Mouse (Mus musculus) cerebral cortex, adult 2 months (tissue): Measurements from ENCODE around the gene Minar1.

Experiments
- whole genome bisulfite sequencing: fragments of 180-500 bp; shearing (Covaris S2); methylation state at CpG from one replicate; pipeline ENCODE4 v1.1.7; 2018; 5-methylcytosine and 5-hydroxymethylcytosine counted together

The Minar1 gene

DNA sequence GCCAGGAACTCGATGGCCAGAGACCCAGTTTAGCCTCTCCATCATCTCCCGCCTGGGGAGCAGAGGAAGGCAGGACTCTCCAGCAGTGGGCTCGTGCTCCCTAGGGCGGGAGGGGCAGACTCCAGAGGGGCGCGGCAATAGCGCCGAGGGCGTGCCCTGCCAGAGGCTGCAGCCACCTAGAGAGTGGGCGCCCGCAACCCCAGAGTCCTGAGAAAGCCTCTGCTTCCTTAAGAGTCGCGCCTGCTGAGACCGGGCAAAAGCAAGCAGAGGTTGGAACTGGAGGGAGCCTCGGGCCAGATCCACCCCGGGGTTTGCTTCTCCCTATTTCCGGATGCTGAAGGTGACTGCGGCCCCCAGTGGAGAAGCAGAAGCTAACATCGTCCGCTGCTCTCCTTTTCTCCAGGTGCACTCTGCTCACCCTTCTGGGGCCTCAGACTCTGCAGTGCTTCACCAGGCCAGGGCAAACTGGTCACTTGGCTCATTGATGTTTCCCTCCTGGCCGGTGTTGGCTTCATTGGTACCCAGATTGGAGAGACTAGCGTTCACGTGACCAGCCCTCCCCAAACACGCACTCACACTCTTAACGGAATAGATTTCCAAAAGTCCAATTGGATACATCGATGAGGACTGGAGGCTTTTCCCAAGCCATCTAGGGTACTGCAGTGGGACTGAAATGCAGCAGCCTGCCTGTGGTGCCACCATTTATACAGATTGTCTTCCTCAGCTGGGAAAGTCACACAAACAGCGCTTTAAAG lies at the start of gene Minar1:
Gene Minar1, minus strand, starts transcription at position 120 of the 755 bp plus-strand sequence.
- under 1% methylated on average over 27 of the region's 27 CpGs for WGBS

DNA sequence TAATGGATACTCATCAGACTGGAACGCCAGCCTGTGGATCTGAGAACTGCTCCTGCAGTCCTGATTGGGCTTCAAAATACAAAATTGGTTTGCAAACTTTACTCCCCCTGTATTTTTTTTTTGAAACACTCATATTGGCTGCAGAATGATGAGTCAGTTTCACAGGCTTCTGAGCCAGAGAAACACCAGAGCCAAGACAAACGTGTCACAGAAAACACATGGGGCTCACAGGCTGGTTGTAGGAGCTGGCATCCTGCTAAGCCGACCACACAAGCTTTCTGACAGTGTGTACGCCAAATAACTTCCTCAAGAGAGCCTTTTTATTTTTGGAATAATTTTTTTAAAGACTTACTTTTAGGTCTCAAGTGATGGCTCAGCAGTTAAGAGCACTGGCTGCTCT lies 47.0 kb upstream of the Minar1 start:
- 29% methylated on average over 4 of the region's 4 CpGs for WGBS

DNA sequence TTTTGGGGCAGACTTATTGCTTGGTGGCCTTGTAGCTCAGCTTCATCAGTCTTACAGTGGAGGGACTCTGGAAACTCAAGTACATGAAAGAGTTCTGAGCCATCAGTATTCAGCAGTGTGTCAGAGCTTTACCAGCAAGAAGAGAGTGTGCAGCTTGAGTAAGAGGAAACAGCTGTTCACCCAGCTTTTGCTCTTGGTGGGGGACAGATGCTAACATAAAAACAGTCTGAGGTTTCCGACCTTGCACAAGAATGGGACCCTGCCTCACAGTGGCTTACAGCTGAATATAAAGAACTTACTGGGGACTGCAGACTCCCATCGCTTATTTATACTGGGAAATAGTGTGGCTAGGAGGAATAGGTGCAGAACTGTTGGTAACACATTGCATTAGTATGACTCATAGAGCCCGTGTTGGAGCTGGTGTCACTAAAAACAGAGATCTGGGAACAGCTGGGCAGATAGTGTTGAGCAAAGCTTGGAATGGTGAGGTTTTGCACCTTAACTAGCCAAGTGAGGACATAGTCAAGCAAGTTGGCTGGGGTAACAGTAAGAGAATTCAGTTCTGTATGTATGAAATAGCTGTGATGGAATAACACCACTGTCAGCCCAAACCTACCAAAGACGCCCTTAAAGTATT lies 44.5 kb upstream of the Minar1 start:
- WGBS = 54% methylated on average over 4 of the region's 4 CpGs

DNA sequence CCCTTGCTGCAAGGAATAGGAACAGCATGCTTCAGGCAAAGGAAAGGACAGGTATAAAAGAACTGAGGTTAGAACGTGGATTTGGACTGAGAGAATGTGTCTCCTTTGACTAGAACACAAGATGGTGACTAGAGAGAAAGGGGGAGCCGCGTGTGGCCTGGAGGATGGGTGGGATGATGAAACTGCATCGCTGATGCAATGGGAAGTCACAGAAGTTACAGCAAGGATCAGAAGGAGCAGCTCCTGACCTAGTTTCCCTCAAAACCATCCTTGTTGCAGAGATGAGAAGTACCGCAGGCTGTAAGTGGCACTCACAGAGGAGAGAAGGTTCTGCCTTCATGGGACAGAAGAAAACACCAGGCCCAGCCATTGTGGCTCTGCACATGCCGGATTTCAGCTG lies 28.0 kb upstream of the Minar1 start:
- WGBS = 81% methylated on average over 6 of the region's 6 CpGs

DNA sequence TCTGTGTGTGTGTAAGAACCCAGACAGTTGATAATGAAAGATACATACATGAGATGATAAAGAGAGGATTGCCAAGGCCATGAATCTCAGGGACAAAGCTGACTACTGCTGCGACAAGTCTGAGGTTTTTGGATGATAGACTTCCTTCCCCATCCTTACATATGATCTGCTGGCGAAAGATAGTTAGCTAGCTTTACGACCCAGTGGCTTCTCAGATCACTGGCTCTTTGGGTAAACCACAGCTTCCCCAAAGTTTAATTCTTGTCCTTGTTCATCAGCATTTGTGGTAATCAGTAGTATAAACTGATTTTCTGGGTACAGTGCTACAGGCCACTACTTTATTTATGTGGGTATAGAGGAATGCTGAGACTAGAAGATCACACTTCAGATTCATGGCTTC lies 14.5 kb upstream of the Minar1 start:
- WGBS = 85% methylated on average over 3 of the region's 3 CpGs

DNA sequence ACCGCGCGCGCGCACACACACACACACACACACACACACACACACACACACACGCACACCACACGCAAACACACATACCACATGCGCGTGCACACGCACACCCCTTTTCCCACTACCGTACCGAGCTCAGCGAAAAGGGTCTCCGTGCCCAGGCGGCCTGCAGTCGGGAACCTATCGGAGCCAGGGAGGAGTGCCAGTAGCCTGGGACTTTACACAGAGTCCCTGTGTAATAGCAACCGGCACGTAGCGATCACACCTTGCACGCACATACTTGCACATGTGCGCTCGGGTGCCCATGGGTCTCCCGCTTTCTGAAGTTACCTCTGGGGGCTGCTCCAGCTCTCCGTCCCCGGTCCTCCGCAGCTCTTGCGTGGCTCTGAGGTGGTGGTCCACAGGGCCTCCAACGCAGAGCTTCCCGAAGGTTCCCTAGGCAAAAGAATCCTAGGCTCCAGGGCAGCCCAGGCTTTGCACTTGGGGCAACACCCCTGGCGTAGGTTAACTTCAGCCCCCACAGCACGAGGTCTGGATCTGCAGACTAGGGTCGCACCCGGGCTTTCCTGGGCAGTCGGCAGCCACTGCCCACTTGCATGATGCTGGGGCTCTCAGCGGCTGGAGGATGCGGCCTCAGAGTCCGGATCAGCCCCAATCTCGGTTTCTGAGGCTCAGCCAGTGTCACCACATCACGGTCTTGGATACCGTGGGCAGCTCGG lies 474 bp downstream of the Minar1 start:
- 1% methylated on average over 42 of the region's 42 CpGs for WGBS

DNA sequence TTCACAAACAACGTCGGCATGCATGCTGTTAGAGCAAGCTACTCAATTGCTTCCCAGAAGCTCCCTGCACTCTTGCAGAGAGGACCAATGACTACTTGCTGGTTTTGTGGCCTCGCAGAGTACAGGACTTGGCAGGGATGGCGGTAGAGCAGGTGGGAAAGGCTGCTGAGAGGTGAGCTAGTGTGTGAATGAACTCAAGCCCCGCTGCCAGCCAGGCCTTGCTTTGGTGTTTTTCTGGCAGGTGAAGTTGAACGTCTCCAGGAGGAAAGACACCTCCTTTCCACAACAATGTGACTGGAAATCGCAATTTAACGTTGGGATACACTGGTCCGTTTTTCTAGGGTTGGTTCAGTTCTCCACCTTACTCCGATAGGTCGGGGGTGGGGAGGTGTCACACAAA lies 1.2 kb downstream of the Minar1 start:
- 17% methylated on average over 11 of the region's 11 CpGs for WGBS

DNA sequence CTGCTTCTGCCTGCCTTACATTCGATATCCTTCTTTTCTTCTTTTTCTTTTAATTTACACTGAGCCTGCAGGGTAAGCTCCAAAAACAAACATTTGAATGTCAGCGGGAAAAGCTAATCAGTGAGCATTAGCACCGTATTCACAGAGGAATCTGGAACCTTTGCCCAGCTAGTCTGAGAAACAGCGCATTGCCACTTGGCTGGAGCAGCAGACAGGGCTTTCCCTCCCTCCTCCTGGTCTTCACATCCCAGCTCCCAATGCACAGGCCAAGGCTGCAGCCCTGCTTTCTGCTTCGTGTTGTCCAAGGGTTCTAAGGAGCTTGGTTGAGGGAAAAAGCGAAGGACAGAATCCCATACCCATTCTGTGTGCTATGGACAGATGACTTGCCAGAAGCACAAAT lies 2.6 kb downstream of the Minar1 start:
- WGBS = 42% methylated on average over 6 of the region's 6 CpGs

DNA sequence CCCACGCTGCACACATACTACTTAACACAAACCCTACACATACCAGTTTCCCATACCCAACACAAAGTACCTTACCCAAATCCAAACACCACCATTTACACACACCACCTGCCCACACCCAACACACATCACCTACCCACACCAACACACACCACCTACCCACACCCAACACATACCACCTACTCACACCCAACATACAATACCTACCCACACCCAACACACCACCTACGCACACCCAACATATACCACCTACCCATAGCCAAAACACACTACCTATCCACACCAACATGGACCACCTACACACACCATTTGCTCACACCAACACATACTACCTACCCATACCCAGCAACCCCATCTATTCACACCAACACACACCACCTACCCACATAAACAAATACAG lies 6.0 kb downstream of the Minar1 start:
- 92% methylated on average over 2 of the region's 2 CpGs for WGBS

DNA sequence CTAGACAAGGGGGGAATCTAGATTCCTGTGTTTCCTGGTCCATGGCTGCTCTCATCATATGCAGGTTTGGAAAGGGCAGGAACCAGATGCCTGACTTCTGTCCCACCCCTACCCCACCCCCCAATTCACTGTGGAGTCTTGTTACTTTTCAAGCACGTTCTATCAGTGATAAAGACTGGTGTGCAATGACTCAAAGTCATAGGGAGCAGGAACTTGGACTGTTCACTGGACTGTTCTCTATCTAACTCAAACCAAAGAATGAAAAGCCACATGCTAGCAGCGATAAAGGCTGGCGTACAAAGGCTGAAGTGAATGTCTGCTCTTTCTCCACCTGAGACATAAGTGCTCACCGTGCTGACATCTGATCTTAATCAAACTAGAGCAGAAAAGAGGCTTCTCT lies 12.3 kb downstream of the Minar1 start:
- 81% methylated on average over 4 of the region's 4 CpGs for WGBS

DNA sequence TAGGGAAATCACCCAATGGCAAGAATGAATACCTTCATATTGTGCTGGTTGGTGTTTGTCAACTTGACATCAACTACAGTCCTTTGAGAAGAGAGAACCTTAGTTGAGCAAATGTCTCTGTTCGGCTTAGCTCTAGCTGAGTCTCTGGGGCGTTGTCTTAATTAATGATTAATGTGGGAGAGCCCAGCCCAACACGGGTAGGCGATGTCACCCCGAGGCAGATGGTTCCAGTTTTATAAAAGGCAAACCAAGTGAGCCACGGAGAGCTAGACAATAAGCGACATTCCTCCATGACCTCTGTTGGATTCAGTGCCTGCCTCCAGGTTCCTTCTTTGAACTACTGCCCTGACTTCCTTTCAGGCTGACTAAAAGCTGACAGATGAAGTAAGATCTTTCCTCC lies 15.6 kb downstream of the Minar1 start:
- WGBS = 89% methylated on average over 7 of the region's 7 CpGs

DNA sequence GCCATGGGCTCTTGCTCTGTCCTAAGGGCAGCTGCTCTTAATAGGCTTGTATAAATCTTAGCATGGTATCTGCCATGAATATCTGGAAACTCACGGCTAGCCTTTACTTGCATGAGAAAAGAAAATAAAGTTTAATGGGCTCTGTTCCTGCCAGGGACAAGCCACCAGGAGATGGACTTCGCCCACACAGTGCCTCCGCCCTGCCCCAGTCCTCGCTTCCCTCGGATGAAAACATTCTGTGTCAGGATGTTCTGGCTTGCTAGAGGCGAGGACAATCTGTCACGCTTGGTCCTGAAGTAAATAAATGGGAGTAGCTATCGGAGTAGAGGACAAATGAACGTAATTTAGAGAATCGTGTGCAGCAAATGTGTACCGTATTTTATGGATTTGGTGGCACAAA lies 16.7 kb downstream of the Minar1 start:
- WGBS = 74% methylated on average over 11 of the region's 11 CpGs

DNA sequence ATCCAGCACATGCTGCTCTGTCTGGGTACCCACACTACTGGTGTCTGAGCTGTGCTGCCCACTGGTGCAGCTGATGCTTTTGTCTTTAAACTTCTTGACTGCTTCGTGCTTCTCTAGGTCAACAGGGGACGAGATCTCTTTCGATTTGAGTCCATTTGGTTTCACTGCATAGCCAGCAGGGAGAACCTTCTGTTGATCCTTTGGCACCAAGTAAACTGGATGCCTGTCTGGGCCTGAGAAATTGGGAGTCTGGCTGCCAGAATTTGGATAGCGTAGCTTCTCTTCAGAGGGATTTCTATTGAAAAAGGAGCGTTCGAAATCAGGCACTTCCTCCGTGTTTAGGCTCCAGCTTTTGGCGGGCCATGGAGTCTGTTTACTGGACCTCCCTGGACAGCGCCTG lies 21.0 kb downstream of the Minar1 start:
- 84% methylated on average over 9 of the region's 9 CpGs for WGBS

DNA sequence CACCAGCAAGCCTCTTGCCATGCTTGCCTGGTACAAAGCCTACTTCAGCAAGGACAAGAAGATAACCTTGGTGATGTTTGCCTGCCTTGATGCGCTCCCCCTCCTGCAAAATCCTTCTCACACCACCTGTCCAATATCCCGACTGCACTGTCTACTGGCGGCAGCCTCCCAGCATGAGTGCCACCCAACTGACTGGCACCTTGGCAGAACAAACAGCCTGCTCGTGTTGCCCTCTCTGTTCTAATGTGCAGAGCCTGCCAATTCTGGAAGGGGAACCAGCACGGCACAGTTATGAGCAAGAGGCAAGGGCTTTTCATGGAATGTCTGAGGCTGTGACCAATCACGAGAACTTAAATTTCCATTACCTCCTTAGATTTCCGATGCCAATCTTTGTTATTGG lies 22.2 kb downstream of the Minar1 start:
- WGBS = 74% methylated on average over 7 of the region's 7 CpGs

DNA sequence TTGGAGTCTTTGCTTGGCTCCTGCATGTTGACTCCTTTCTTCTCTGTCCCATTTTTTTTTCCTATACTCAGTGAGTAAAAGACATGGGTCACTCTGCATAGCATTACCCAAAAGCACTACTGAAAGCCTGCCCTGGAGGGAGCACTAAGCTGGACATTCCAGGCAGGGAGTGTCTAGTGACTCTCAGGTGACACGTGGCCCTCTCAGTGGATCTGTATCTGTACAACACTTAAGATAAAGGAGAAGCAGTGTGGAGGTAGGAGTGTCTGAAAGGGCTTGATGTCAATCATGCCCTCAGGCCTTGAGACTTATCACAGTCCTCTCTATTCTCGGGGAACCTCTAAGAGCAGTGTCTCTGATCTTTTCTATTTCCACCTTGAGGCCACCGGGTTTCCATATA lies 25.9 kb downstream of the Minar1 start:
- 81% methylated on average over 3 of the region's 3 CpGs for WGBS

DNA sequence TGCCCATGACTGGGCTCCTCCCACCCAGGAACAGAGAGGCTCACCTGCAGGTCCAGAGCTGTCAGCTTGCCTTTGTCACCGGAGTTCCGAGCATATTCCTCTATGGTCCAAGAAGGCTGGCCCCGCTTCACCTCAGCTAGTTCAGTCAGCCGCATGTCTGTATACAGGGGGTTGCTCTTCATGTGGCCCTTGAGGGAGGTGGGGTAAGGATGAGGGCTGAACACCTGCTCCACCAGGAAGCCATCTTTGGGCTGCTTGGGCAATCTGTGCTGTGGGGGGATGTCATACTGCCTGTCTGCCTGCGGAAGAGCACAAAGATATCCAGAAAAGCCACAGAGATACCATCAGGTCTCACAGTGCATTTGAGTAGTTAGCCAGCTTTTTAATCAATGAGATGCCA lies 26.5 kb downstream of the Minar1 start:
- 93% methylated on average over 5 of the region's 5 CpGs for WGBS

DNA sequence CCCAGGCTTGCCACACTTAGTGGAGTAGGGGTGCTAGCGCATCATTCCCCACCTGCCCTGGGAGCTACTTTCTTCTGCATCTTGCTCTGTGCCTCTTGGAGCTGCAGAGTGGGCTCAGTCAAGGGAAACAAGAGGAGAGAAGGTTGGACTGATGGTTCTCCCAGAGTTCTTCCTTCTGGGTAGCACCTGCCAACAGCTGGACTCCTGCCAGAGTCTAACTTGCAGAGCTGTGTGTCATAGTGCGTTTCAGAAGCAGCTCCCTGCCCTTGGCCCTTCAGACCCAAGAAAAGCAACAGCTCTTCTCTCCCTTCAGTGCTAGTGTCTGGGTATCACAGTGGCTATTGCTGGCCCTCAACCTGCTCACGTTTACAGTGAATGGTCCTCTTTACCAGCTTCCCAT lies 30.5 kb downstream of the Minar1 start:
- WGBS = 76% methylated on average over 3 of the region's 3 CpGs

DNA sequence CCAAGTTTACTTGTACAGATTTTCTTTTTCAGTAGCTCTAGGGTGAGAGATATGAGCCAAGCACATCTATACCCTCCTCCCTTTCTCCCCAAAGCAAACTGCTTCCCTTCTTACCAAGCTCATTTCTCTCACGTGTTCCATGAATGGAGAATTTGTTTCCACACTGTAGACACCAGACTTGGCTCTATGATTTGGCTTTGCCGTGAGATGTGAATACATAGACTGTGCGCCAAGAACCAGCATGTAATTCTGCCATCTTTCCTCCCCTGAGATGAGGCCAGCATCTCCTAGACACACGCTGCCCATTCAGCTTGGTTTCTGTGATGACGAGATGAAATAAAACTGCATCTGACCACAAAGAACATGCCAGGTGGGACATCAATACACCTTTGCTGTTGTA lies 44.5 kb downstream of the Minar1 start:
- WGBS = 59% methylated on average over 5 of the region's 5 CpGs

DNA sequence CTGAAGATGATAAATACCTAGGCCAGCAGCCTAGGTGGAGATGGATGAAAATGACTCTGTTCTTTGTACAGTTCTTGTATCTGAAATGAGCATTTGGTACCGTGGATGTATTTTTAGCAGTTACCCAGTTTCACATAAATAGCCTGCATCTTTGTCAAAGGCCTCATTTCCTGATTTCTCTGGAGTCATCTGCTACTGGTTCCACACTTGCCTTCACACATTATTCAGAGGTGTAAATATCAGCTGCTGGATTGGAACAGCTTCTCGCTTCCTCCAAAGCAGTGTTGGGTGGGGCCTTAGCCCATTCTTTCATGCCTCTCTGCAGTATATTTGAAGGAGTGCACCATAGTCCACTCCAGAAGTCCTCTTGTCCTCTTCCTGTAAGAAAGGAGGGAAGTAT lies 70.3 kb downstream of the Minar1 start:
- WGBS = 35% methylated on average over 2 of the region's 2 CpGs
